Mouse (Mus musculus): ENCODE measurements around the gene Wasl. TPM values are rescaled to one million over a fixed set of nuclear protein-coding genes. Genes with fewer than 3 reads are reported as not detected.

Gene Wasl
- polyA plus RNA-seq, 1 experiment, result 21.8 TPM

Other genes with a start within 250 kb of the Wasl start
- 0.23 and 0.30 TPM in 2 replicates for gene Iqub, start 149.9 kb downstream of the Wasl start, polyA plus RNA-seq (2012; rRNA removed)
- 4.0 and 4.6 TPM in 2 replicates for gene Ndufa5, start 137.0 kb downstream of the Wasl start, polyA plus RNA-seq (2012; rRNA removed)
- 0.36 and 0.41 TPM in 2 replicates for gene Asb15, start 136.9 kb downstream of the Wasl start, polyA plus RNA-seq (2012; rRNA removed)
- gene Lmod2, start 67.2 kb downstream of the Wasl start, polyA plus RNA-seq (2012; rRNA removed), result 0.16 TPM in 1 of 2 replicates, not detected in the other
- gene Hyal6, start 68.2 kb upstream of the Wasl start, polyA plus RNA-seq (2012; rRNA removed), result 0.06 TPM in 1 of 2 replicates, not detected in the other
- gene Hyal4, start 83.3 kb upstream of the Wasl start, polyA plus RNA-seq (2012; rRNA removed), result not detected in 2 replicates
- gene Spam1, start 126.2 kb upstream of the Wasl start, polyA plus RNA-seq (2012; rRNA removed), result not detected in 2 replicates
- 0.07 and 0.10 TPM in 2 replicates for gene Hyal5, start 193.0 kb upstream of the Wasl start, polyA plus RNA-seq (2012; rRNA removed)

All from gonadal fat pad, adult 2 months (tissue).